Mouse (Mus musculus) heart, adult 9 months (tissue): ENCODE results near the gene Bpifb9a.
"Not testable (repeated sequence)": the region's sequence is repeated elsewhere in the genome, so short reads cannot be mapped to it uniquely, and the experiment has no call there.

Experiments used
- DNase-seq, 2 experiments: peaks; one replicate each; pipeline ENCODE4 v3.0.0; 2022; ENCODE audit warnings: low spot score in 2 of 2

Bpifb9a gene

DNA sequence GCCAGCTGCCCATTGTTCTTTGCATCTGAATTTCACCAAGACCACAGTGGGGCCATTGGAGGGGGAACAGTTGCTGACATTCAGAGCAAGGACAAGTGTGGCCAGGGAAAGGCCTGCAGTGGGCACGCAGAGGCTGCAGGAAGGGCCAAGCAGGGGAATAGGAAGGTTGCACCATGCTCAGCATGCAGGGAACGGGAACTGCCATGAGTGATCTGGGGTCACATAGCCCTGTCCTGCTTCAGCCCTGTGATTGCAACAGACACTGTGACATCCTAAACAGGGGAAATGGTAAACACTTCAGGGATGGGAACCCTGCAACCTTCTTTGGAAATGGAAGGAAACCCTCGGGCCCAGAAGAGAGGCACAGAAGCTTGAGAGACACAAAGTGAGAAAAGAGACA lies 47.0 kb downstream of the Bpifb9a start:
- not testable (repeated sequence) for DNase-seq

DNA sequence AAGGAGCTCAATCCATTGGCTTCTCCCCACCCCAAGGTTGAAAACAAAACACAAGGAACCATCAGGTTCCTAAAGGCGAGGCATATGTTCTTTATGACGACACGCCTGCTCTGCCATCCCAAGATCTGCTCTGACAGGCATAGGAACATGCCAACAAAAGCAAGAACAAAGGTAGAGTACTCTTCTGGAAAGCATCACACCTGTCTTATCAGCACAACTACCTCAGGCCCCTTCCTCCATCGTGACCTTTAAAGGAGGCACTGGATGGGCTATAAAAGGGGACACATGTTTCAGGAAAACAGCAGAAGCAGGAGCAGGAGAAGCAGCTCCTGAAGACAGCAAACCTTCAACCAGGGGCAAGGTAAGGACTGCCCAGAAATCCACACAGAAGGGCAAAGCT lies 49.3 kb downstream of the Bpifb9a start, which contains the start of gene Bpifb9b:
Bpifb9b (plus strand) TSS at position 301 of the 400 bp plus-strand sequence.
- DNase-seq, result not testable (repeated sequence)

DNA sequence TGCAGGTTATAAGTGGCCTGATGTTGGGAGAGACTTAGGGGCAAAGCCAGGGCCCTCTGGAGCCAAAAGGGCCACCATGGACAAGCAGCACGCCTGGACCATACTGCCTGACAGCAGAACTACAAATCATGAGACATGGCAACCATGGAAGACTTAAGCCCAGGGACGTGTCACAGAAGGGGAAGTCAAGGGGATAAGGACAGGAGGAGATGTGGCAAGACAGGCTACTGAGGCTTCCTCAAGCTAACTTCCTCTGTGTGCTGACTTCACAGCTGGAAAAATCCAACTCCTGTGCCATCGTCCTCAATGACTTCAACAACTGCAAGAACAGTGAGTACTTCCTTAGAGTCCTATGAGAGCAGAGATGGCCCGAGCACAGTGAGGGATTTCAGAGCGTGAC lies 56.1 kb downstream of the Bpifb9a start:
- DNase-seq, result not testable (repeated sequence)
